Mouse (Mus musculus) lung, embryonic 14.5 days (tissue): ENCODE results near the gene Gdpd3. TPM values are rescaled to one million over a fixed set of nuclear protein-coding genes. Genes with fewer than 3 reads are reported as not detected.
"Not testable (repeated sequence)": the region's sequence is repeated elsewhere in the genome, so short reads cannot be mapped to it uniquely, and the experiment has no call there.

Source experiments
- ATAC-seq: fragments of 200-750 bp; cut with Nextera tagmentation; 2 replicates; pipeline ENCODE4 v1.8.0; 2017; ENCODE audit warnings: mild to moderate bottlenecking, moderate TSS enrichment, moderate library complexity; ENCODE audit not compliant: insufficient read depth
- DNase-seq: peaks from one replicate; pipeline ENCODE4 v3.0.0-alpha.2; 2015
- H3K27ac ChIP-seq: fragments of 300-500 bp; sonication (generic); 2 replicates; pipeline ENCODE4 v1.5.1; 2014; ENCODE audit warnings: low read depth, mild to moderate bottlenecking, moderate library complexity
- H3K27me3 ChIP-seq: fragments of 300-500 bp; sonication (generic); 2 replicates; pipeline ENCODE4 v1.6.1; 2014; ENCODE audit warnings: low read length, control low read depth; ENCODE audit not compliant: insufficient read depth
- H3K36me3 ChIP-seq: fragments of 300-500 bp; sonication (generic); 2 replicates; pipeline ENCODE4 v1.6.1; 2014; ENCODE audit warnings: control low read depth; ENCODE audit not compliant: insufficient read depth
- H3K4me1 ChIP-seq: fragments of 300-500 bp; sonication (generic); 2 replicates; pipeline ENCODE4 v1.6.1; 2014; ENCODE audit warnings: antibody characterized with exemption, control low read depth; ENCODE audit not compliant: insufficient read depth
- H3K4me2 ChIP-seq: fragments of 300-500 bp; sonication (generic); 2 replicates; pipeline ENCODE4 v1.6.1; 2014; ENCODE audit warnings: mild to moderate bottlenecking
- H3K4me3 ChIP-seq: fragments of 300-500 bp; sonication (generic); 2 replicates; pipeline ENCODE4 v1.5.1; 2014; ENCODE audit warnings: low read depth, low read length
- H3K9ac ChIP-seq: fragments of 300-500 bp; sonication (generic); 2 replicates; pipeline ENCODE4 v1.6.1; 2014
- H3K9me3 ChIP-seq: fragments of 300-500 bp; sonication (generic); 2 replicates; pipeline ENCODE4 v1.6.1; 2016; ENCODE audit warnings: low read depth, low read length, control low read depth
- CTCF ChIP-seq: IDR thresholded peaks from 2 replicates; pipeline ENCODE4 v1.5.1; 2016; ENCODE audit warnings: antibody characterized with exemption, low read depth
- WGBS: fragments of 180-500 bp; shearing (Covaris S2); extraction: QIAGEN DNeasy Blood & Tissue Kit; methylation state at CpG from one replicate; pipeline ENCODE4 v1.1.7; 2014; 5-methylcytosine and 5-hydroxymethylcytosine counted together
- polyA plus RNA-seq: library from polyadenylated mRNA; unstranded; fragments of >200 nt; fragmentation: Nextera tagmentation; extraction: Ambion mirVana; gene quantifications from 2 replicates; pipeline ENCODE4 v1.2.1, GENCODE M21; 2014

Gene Gdpd3
- polyA plus RNA-seq = 3.3 and 3.4 TPM in 2 replicates

DNA sequence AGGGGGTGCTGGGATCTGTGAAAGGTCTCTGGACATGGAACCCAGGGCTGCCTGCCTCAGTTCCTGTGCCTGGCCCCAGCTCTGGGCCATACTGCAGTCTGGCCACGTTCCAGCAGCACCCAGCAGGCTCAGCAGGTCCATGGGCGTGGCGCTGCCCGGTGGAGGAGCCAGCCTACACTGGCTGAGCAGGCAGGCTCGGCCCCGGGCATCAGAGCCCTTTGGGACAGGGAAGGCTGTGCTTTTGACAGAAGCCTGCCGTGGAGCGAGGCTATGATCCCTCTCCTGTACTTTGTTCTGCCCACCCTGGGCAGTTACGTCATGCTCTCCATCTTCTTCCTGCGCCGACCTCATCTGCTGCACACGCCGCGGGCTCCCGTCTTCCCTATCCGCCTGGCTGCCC lies at the start of gene Gdpd3:
TSS of gene Gdpd3 (plus strand) at position 134 of the 400 bp plus-strand sequence.
- WGBS = 87% methylated on average over 16 of the region's 16 CpGs
- Histone ChIP-seq H3K4me2 (no peak within 1 kb of the TSS), H3K4me3 (no peak within 1 kb of the TSS), H3K9ac (no peak within 1 kb of the TSS), H3K27ac (no peak within 1 kb of the TSS), H3K9me3 (no peaks in the 10 kb centered on the region), H3K27me3 (no peaks in the 10 kb centered on the region), H3K4me1 (peaks cover 8% of the 10 kb centered on the region), H3K36me3 (peaks cover 98% of the 10 kb centered on the region)
- ATAC-seq (no peak), DNase-seq (no peak)
- no peak for TF ChIP-seq CTCF

DNA sequence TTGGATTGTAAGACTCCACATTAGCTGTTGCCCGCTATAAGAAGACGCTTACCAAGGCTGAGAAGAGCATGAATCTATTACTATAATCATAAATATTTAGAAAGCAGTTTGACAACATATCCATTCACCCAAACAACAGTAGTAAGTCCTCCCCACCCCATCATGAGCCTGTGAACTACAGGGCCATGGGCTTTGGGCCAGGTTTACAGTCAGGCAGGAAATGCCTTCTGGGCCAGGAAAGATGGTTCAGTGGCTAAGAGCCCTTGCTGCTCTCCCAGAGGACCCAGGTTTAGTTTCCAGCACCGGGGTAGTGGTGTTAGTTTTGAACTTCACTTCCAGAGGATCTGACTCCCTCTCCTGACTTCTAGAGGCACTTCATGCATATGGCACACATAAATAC lies 48.6 kb upstream of the Gdpd3 start:
- TF ChIP-seq CTCF = no peak
- no peaks in the 10 kb centered on the region for H3K9me3 ChIP-seq
- WGBS = 62% methylated on average over 3 of the region's 3 CpGs
- no peak overlapping the region for H3K9ac ChIP-seq
- peak; percentile 56 for DNase-seq
- no peaks in the 10 kb centered on the region for H3K27me3 ChIP-seq
- no peak overlapping the region for H3K27ac ChIP-seq
- H3K4me1 ChIP-seq = no peaks in the 10 kb centered on the region
- ATAC-seq = no peak; the same call in 1 of the 2 replicates
- no peak overlapping the region for H3K4me3 ChIP-seq
- no peaks in the 10 kb centered on the region for H3K36me3 ChIP-seq
- no peak overlapping the region for H3K4me2 ChIP-seq

DNA sequence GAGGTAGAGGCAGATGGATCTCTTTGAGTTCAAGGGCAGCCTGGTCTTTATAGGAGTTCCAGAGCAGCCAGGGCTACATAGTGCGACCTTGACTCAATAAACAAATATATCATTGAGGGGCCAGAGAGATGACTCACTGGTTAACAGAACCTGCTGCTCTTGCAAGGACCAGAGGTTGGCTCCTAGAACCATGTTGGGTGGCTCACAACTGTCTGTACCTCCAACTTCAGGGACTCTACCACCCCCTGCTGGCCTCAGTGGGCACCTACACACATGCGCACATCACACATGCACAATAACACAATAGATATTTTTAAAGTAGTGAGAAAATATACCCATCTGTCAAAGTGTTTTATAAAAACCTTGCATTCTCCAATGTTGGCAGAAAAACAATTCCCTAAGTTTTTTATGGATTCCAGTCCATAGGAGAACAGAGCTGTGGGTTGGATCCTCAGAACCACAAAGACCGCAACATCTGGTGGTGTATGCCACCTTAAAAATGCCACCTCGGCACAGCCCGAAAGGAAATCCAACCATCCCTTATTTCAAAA lies 47.3 kb upstream of the Gdpd3 start:
- Histone ChIP-seq H3K9me3 (no peaks in the 10 kb centered on the region), H3K4me2 (no peak overlapping the region), H3K27ac (no peak overlapping the region), H3K9ac (no peak overlapping the region), H3K27me3 (no peaks in the 10 kb centered on the region), H3K4me3 (no peak overlapping the region), H3K4me1 (no peaks in the 10 kb centered on the region), H3K36me3 (no peaks in the 10 kb centered on the region)
- ATAC-seq = no peak
- peak; percentile 17; the same call in 1 of the 2 replicates for TF ChIP-seq CTCF
- WGBS = 91% methylated on average over 5 of the region's 5 CpGs
- no peak for DNase-seq

DNA sequence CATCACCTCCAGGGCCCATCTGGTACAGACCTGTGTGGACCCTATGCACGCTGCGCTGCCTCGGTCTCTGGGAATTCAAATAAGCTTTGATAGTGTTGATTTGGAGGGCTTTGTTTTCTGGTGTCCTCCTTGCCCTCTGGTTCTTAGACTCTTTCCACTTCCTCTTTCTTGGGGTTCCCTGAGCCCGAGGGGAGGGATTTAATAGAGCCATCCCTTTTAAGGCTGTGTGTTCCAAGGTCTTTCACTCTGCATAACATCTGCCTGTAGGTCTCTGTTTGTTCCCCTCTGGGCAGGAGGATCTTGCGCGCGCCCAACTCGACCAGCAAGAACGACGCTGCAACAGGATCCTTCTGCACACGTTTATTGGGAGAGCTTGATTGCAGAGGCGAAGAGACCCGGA lies 44.5 kb upstream of the Gdpd3 start:
- Histone ChIP-seq H3K4me3 (no peak overlapping the region), H3K4me2 (no peak overlapping the region), H3K9ac (no peak overlapping the region), H3K27me3 (no peaks in the 10 kb centered on the region), H3K36me3 (no peaks in the 10 kb centered on the region), H3K9me3 (no peaks in the 10 kb centered on the region), H3K27ac (no peak overlapping the region), H3K4me1 (no peaks in the 10 kb centered on the region)
- ATAC-seq (no peak), DNase-seq (no peak)
- no peak for TF ChIP-seq CTCF
- 88% methylated on average over 13 of the region's 13 CpGs for WGBS

DNA sequence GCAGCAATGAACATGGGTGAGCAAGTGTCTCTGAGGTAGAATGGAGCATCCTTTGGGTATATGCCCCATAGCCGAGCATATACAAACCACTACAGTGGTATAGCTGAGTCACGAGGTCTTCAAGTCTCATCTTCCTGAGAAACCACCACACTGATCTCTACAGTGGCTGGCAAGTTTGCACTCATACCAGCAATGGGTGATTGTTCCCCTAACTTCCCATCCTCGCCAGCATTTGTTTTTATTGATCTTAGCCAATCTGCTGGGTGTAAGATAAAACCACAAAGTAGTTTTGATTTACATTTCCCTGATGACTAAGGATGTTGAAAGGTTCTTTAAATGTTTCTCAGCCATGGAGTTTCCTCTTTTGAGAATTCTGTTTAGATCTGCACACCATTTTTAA lies 41.1 kb upstream of the Gdpd3 start:
- ATAC-seq = no peak
- no peak for TF ChIP-seq CTCF
- H3K4me1 ChIP-seq = no peaks in the 10 kb centered on the region
- WGBS = 71% methylated on average over 3 of the region's 3 CpGs
- no peaks in the 10 kb centered on the region for H3K27me3 ChIP-seq
- no peaks in the 10 kb centered on the region for H3K9me3 ChIP-seq
- H3K9ac ChIP-seq = no peak overlapping the region
- H3K4me2 ChIP-seq = no peak overlapping the region
- no peak overlapping the region for H3K4me3 ChIP-seq
- H3K36me3 ChIP-seq = no peaks in the 10 kb centered on the region
- DNase-seq = no peak
- H3K27ac ChIP-seq = no peak overlapping the region

DNA sequence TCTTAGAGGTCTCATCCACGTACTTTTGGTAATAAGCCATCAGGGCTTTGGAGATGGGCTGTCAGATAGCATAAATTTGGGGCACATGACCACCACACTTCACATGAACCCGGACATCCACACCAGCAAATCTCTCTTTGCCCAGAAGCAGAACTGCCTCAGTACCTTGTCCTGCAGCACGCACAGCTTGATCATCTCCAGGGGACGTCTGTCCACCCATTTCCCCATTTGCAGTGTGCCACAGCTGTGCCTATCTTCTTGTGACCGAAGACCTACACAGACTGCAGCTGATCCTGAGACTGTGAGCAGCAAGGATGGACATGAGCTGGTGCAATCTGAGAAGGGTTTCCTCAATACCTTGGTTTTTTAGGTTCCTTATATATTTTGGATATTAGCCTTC lies 40.5 kb upstream of the Gdpd3 start:
- H3K4me3 ChIP-seq = no peak overlapping the region
- DNase-seq (no peak), ATAC-seq (no peak)
- WGBS = 76% methylated on average over 5 of the region's 5 CpGs
- no peaks in the 10 kb centered on the region for H3K4me1 ChIP-seq
- no peak for TF ChIP-seq CTCF
- H3K9ac ChIP-seq = no peak overlapping the region
- no peaks in the 10 kb centered on the region for H3K36me3 ChIP-seq
- no peaks in the 10 kb centered on the region for H3K27me3 ChIP-seq
- no peak overlapping the region for H3K27ac ChIP-seq
- H3K4me2 ChIP-seq = no peak overlapping the region
- H3K9me3 ChIP-seq = no peaks in the 10 kb centered on the region

DNA sequence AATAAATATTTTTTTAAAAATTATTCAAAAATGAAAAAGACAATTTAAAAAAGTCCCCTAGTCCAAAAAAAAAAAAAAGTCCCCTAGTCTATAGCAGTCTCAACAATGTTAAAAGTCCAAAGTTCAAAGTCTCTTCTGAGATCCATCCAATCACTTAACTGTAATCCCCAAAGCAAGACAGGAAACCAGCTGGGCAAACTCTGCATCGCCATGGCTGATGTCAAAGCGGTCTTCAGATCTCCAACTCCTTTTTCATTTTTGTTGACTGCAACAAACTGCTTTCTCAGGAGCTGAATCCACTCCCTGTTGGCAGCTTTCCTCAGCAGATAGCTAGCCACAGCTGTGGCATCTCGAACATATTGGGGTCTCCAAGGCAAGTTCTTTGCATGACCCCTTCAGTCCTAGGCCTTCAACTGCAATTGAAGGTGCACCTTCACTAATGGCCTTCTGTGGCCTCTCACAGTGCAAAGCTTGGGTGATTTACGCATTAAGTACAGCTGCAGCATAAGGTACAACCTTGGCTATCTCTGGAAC lies 35.8 kb upstream of the Gdpd3 start:
- H3K36me3 ChIP-seq, H3K27me3 ChIP-seq, H3K9ac ChIP-seq, H3K4me1 ChIP-seq, H3K27ac ChIP-seq, H3K9me3 ChIP-seq, H3K4me3 ChIP-seq, H3K4me2 ChIP-seq: not testable (repeated sequence)
- DNase-seq = peak; percentile 84
- peak; percentile 79 for ATAC-seq
- WGBS = 52% methylated on average over 4 of the region's 4 CpGs
